Mouse (Mus musculus) heart, postnatal 0 days (tissue): ENCODE data around the gene Prm1. TPM values are rescaled to one million over a fixed set of nuclear protein-coding genes. Genes with fewer than 3 reads are reported as not detected.
A peak's percentile ranks its signal among the peaks of the same experiment; 100 is the strongest.
"Not testable (repeated sequence)": the region's sequence is repeated elsewhere in the genome, so short reads cannot be mapped to it uniquely, and the experiment has no call there.

Source experiments
- ATAC-seq: fragments of 200-750 bp; cut with Nextera tagmentation; 2 replicates; pipeline ENCODE4 v1.8.0; 2017; ENCODE audit warnings: low read depth, moderate number of reproducible peaks, moderate library complexity; ENCODE audit not compliant: insufficient read depth
- DNase-seq: peaks from one replicate; pipeline ENCODE4 v3.0.0-alpha.2; 2016; ENCODE audit warnings: low spot score
- H3K27ac ChIP-seq: fragments of 300-500 bp; sonication (generic); 2 replicates; pipeline ENCODE4 v1.5.1; 2014; ENCODE audit warnings: low read depth, mild to moderate bottlenecking
- H3K27me3 ChIP-seq: fragments of 300-500 bp; sonication (generic); 2 replicates; pipeline ENCODE4 v1.6.1; 2014; ENCODE audit warnings: low read length, mixed read lengths; ENCODE audit not compliant: control insufficient read depth, insufficient read depth
- H3K36me3 ChIP-seq: fragments of 300-500 bp; sonication (generic); replicated peaks from 2 replicates; pipeline ENCODE4 v1.6.1; 2014; ENCODE audit warnings: low read length, mixed read lengths; ENCODE audit not compliant: control insufficient read depth, insufficient read depth
- H3K4me1 ChIP-seq: fragments of 300-500 bp; sonication (generic); 2 replicates; pipeline ENCODE4 v1.6.1; 2014; ENCODE audit warnings: antibody characterized with exemption; ENCODE audit not compliant: control insufficient read depth, insufficient read depth
- H3K4me2 ChIP-seq: fragments of 300-500 bp; sonication (generic); 2 replicates; pipeline ENCODE4 v1.6.1; 2014; ENCODE audit warnings: low read depth, mild to moderate bottlenecking, low read length, moderate library complexity
- H3K4me3 ChIP-seq: fragments of 300-500 bp; sonication (generic); 2 replicates; pipeline ENCODE4 v1.5.1; 2014; ENCODE audit warnings: low read depth, low read length
- H3K9ac ChIP-seq: fragments of 300-500 bp; sonication (generic); replicated peaks from 2 replicates; pipeline ENCODE4 v1.6.1; 2014; ENCODE audit warnings: low read depth, low read length, mixed read lengths
- H3K9me3 ChIP-seq: fragments of 300-500 bp; sonication (generic); replicated peaks from 2 replicates; pipeline ENCODE4 v1.6.1; 2016; ENCODE audit warnings: low read length; ENCODE audit not compliant: control insufficient read depth
- CTCF ChIP-seq: IDR thresholded peaks from 2 replicates; pipeline ENCODE4 v1.5.1; 2016; ENCODE audit warnings: antibody characterized with exemption, control low read depth, low read depth
- EP300 ChIP-seq: IDR thresholded peaks from 2 replicates; pipeline ENCODE4 v1.6.1; 2016; ENCODE audit warnings: antibody characterized with exemption, low read depth
- WGBS: fragments of 180-500 bp; shearing (Covaris S2); extraction: QIAGEN DNeasy Blood & Tissue Kit; methylation state at CpG from one replicate; pipeline ENCODE4 v1.1.7; 2014; 5-methylcytosine and 5-hydroxymethylcytosine counted together
- polyA plus RNA-seq: library from polyadenylated mRNA; unstranded; fragments of >200 nt; fragmentation: Nextera tagmentation; extraction: Ambion mirVana; gene quantifications from 2 replicates; pipeline ENCODE4 v1.2.1, GENCODE M21; 2015
- total RNA-seq: library from RNA; depleted of rRNA; stranded (reverse); fragments of >200 nt; gene quantifications from 2 replicates; pipeline ENCODE4 v1.2.3, GENCODE M21; 2014; ENCODE audit warnings: low replicate concordance; rRNA removed

Gene Prm1
- total RNA-seq (not detected in 2 replicates), polyA plus RNA-seq (not detected in 2 replicates)

- DNase-seq, result no peak
- no peak for ATAC-seq
- 73% methylated on average over 10 of the region's 10 CpGs for WGBS
- Histone ChIP-seq H3K9me3 (no peaks in the 10 kb centered on the region), H3K4me1 (no peaks in the 10 kb centered on the region), H3K27ac (no peak within 1 kb of the TSS; the same call in 1 of the 2 replicates), H3K4me3 (no peak within 1 kb of the TSS), H3K27me3 (no peaks in the 10 kb centered on the region), H3K4me2 (no peak within 1 kb of the TSS), H3K9ac (no peak within 1 kb of the TSS), H3K36me3 (no peaks in the 10 kb centered on the region)
- TF ChIP-seq EP300 (no peak), CTCF (no peak)
These were observed at the start of gene Prm1 for GRCm38 (mm10) chr16:10805789-10806527. Gene Prm1 (minus strand): TSS chr16:10805839.

- ATAC-seq, result not testable (repeated sequence)
These were observed 46.6 kb upstream of the Prm1 start for GRCm38 (mm10) chr16:10852216-10852615.

GRCm38 (mm10) chr16:10850905-10851304 is 45.3 kb upstream of the Prm1 start:
- Histone ChIP-seq H3K4me2 (no peak overlapping the region), H3K4me3 (no peak overlapping the region), H3K9ac (no peak overlapping the region), H3K36me3 (no peaks in the 10 kb centered on the region), H3K27me3 (no peaks in the 10 kb centered on the region), H3K4me1 (peaks cover 15% of the 10 kb centered on the region), H3K27ac (no peak overlapping the region), H3K9me3 (no peaks in the 10 kb centered on the region)
- 80% methylated on average over 4 of the region's 4 CpGs for WGBS
- ATAC-seq (no peak), DNase-seq (no peak)
- TF ChIP-seq EP300 (no peak), CTCF (no peak)

More at GRCm38 (mm10) chr16:10852216-10852615, 46.6 kb upstream of the Prm1 start:
- not testable (repeated sequence) for H3K9ac ChIP-seq, H3K36me3 ChIP-seq, H3K27me3 ChIP-seq, H3K27ac ChIP-seq, H3K4me2 ChIP-seq, H3K4me3 ChIP-seq, H3K9me3 ChIP-seq, DNase-seq
- 91% methylated on average over 10 of the region's 10 CpGs for WGBS
- peaks cover 13% of the 10 kb centered on the region; the same call in 1 of the 2 replicates for H3K4me1 ChIP-seq

GRCm38 (mm10) chr16:10849965-10850861 is 44.6 kb upstream of the Prm1 start:
- no peaks in the 10 kb centered on the region for H3K27me3 ChIP-seq
- H3K9ac ChIP-seq, result no peak overlapping the region
- ATAC-seq, result no peak
- H3K4me2 ChIP-seq, result no peak overlapping the region
- H3K4me3 ChIP-seq, result no peak overlapping the region
- DNase-seq, result no peak
- no peak overlapping the region for H3K27ac ChIP-seq
- H3K9me3 ChIP-seq, result no peaks in the 10 kb centered on the region
- TF ChIP-seq EP300 (no peak), CTCF (no peak)
- WGBS, result 57% methylated on average over 12 of the region's 12 CpGs
- H3K4me1 ChIP-seq, result peaks cover 16% of the 10 kb centered on the region
- no peaks in the 10 kb centered on the region for H3K36me3 ChIP-seq

- H3K4me1 ChIP-seq, result peaks cover 27% of the 10 kb centered on the region
- TF ChIP-seq CTCF, result peak; percentile 82
- TF ChIP-seq EP300, result no peak
- H3K27me3 ChIP-seq, result no peaks in the 10 kb centered on the region
- no peaks in the 10 kb centered on the region for H3K36me3 ChIP-seq
- WGBS, result 55% methylated on average over 4 of the region's 4 CpGs
- DNase-seq (peak; percentile 74), ATAC-seq (peak; percentile 76)
- no peaks in the 10 kb centered on the region for H3K9me3 ChIP-seq
- H3K4me2 ChIP-seq, result no peak overlapping the region
- no peak overlapping the region for H3K9ac ChIP-seq
- no peak overlapping the region for H3K27ac ChIP-seq
- H3K4me3 ChIP-seq, result no peak overlapping the region
These were observed 40.9 kb upstream of the Prm1 start for GRCm38 (mm10) chr16:10846503-10846902.
